Mouse (Mus musculus): ENCODE data around the gene Rhobtb3. TPM values are rescaled to one million over a fixed set of nuclear protein-coding genes. Genes with fewer than 3 reads are reported as not detected.
"Not testable (repeated sequence)": the region's sequence is repeated elsewhere in the genome, so short reads cannot be mapped to it uniquely, and the experiment has no call there.

The Rhobtb3 gene
- total RNA-seq, 2 experiments from 2014 or later: 3.2 to 6.0 TPM

DNA sequence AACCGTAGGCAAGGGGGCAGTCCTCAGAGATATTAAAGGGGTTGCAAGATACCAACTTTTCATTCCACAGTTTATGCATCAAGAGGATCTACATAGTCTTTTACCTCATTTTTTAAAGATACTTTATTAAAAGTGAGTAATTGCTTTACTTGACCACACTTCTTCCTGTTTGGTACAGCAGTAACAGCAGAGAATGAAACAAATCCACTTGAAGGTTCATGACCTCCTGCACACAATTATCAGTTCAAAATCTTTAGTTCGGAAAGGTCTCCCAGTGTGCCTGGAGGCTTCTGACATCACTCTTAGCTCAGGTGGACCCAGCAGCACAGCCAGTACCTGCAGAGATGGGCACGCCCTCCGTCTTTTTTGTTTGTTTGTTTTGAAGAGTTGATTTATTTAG, 91.7 kb downstream of the Rhobtb3 start:
- DNase-seq (ENCODE audit: low spot score in 2 of 2): no peak

- no peak for DNase-seq (ENCODE audit: low spot score in 2 of 2)
Observed at GRCm38 (mm10) chr13:75847027-75847426, 96.7 kb downstream of the Rhobtb3 start.

DNA sequence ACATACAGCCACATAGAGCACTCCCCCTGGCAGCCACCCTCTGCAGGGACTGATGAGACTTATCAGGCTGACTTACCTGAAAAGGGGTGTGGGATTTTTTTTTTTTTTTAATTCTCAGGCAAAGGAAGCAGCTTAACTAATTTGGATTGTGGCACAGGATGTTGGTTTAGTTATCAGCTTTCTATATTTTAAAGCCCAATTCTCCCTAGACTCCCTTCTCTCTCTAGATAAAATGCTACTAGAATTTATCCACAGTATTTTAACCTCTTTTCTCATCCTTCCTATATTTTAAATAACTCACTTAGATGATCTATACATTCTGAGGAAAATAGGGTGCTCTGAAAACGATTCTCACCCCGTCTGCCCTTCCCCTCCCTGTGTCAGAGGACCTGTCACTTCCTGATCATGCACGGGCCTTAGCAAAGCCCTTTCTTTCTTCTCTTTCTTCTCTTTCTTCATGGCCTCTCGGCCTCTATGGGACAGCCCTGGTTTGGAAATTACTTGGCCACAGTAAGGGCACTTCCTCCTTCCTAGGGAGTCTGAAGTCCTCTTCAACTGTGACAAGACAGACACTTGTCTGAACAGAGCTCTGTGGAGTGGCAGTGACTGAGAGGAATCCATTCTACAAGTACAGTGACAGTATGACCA, 98.1 kb downstream of the Rhobtb3 start:
- no peak for DNase-seq (ENCODE audit: low spot score in 2 of 2)

DNA sequence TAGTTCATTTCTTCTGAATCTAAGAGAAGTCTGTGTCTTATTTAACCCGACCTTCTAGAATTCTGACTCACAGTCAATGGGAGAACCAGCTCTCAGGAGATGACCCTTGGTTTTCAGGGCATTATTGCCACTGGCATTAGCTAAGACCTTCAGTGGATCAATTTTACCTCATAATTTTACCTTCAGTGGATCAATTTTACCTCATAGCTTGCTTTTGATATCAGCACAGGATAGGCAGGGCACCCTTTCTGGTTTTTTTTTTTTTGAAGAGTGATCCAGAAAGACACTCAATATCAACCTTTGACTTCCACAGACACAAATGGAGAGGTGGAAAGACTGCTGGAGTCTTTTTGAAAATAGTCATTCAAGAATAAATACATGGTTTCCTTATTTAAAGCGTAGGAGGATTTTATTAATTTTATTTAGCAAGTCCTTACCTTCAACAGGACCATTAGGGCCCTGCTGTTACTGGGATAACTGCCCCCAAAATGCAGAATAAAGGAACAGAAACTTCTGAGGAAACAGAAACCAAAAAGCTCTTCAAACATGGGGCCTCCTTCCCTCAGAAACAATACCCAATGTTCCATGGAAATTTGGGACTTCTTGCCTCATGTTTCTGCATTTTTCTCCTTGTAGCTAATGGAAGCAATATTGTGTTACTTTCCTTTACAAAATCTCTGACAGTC, 98.7 kb downstream of the Rhobtb3 start:
- DNase-seq (ENCODE audit: low spot score in 2 of 2): no peak

- DNase-seq (ENCODE audit: low spot score in 2 of 2): no peak
Observed at GRCm38 (mm10) chr13:75843993-75844683, 99.6 kb downstream of the Rhobtb3 start.

DNA sequence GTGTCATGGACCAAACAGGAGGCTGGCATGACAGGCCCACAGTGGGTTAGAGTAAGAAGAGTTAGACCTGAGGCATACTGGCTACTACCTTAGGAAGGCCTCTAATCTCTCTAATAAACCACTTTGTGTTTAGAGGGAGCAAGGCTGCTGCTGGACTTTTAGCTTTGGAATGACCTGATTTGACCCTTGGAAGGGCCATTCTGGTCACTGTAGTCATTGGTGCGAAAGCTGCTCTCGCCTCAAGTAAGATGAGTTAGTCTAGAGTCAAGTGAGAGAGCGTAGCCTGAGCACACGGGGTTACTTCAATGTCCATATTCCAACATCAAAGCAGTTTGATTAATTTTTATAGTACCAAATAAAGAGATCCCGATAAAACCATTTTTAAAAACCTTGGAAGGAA, 100.4 kb downstream of the Rhobtb3 start:
- no peak for DNase-seq (ENCODE audit: low spot score in 2 of 2)

- no peak for DNase-seq (ENCODE audit: low spot score in 2 of 2)
Observed at GRCm38 (mm10) chr13:75841950-75842349, 101.8 kb downstream of the Rhobtb3 start.

GRCm38 (mm10) chr13:75840752-75841285, 102.9 kb downstream of the Rhobtb3 start:
- no peak for DNase-seq (ENCODE audit: low spot score in 2 of 2)

- DNase-seq (ENCODE audit: low spot score in 2 of 2): peak; percentile 69 to 78
Observed at GRCm38 (mm10) chr13:75839719-75840481, 103.8 kb downstream of the Rhobtb3 start, which contains the start of gene Glrx. Gene Glrx (plus strand): TSS chr13:75839868.

- DNase-seq (ENCODE audit: low spot score in 2 of 2): no peak
Observed at GRCm38 (mm10) chr13:75838506-75838905, 105.2 kb downstream of the Rhobtb3 start.

GRCm38 (mm10) chr13:75835461-75835860, 108.3 kb downstream of the Rhobtb3 start:
- no peak for DNase-seq (ENCODE audit: low spot score in 2 of 2)

DNA sequence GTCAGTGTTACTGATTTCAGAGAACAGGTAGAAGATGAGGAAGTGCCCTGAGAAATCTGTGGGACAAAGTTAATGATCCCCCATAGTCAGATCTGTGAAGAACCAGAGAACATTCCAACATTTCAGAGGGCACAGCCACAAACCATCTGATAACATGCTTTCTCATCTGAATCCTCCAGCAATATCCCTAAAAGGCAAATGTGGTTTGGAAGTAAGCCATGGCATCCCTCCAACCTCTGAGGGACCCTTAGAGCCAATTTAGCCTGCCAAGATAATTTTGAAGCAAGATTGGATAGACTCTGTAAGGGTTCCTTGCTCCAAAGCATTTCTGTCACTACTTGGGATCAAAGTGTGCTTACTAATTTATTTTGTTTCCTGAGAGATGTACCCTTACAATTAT, 110.2 kb downstream of the Rhobtb3 start:
- DNase-seq (ENCODE audit: low spot score in 2 of 2): no peak

DNA sequence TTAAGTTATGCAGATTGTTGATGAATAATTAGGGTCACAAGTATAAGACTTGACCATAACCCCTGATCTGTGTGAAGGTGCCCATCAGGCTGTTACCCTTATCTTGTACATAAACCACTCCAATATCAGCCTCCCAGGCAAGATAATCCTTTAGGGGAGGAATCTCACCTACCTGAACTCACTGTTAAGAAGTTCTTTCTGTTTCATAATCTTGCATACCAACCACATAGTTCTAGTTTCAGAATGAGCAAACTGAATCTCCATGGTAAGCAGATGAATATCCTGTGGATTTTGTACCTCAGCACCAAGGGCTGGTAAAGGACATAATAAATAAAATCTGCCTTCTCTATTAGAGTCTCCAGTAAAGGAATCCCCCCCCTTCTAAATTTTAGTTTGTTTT, 111.0 kb downstream of the Rhobtb3 start:
- no peak for DNase-seq (ENCODE audit: low spot score in 2 of 2)

DNA sequence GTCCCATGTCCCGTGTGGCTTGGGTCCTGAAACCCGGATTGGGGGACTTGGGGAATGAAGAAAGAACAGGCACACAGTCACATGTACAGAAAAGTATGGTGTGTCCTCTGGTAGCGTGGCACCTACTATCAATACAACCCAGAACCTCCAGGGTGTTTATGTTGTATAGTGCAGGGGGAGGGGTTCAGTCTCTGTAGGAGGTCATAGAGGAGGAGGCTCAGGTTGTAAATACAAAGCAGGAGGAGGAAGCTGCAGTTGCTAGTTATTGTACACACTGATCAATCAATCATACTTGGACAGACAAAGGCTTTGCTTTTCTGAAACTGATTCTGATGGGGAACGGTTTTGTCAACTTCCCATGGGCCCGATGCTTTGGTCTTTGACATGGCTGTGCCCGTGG, 112.0 kb downstream of the Rhobtb3 start:
- DNase-seq (ENCODE audit: low spot score in 2 of 2): no peak

GRCm38 (mm10) chr13:75830708-75831107, 113.0 kb downstream of the Rhobtb3 start:
- DNase-seq (ENCODE audit: low spot score in 2 of 2): no peak

- no peak for DNase-seq (ENCODE audit: low spot score in 2 of 2)
Observed at GRCm38 (mm10) chr13:75825388-75825787, 118.3 kb downstream of the Rhobtb3 start.

- DNase-seq (ENCODE audit: low spot score in 2 of 2): no peak
Observed at GRCm38 (mm10) chr13:75824611-75825319, 119.0 kb downstream of the Rhobtb3 start.

- no peak for DNase-seq (ENCODE audit: low spot score in 2 of 2)
Observed at GRCm38 (mm10) chr13:75823201-75823600, 120.5 kb downstream of the Rhobtb3 start.

- not testable (repeated sequence) for DNase-seq (ENCODE audit: low spot score in 2 of 2)
Observed at GRCm38 (mm10) chr13:75822366-75822765, 121.4 kb downstream of the Rhobtb3 start.

GRCm38 (mm10) chr13:75819898-75820297, 123.8 kb downstream of the Rhobtb3 start:
- DNase-seq (ENCODE audit: low spot score in 2 of 2): no peak
